Mouse (Mus musculus) heart, postnatal 0 days (tissue): Measurements from ENCODE around the gene Morn3.

ENCODE experiments used
- CTCF ChIP-seq: IDR thresholded peaks from 2 replicates; pipeline ENCODE4 v1.5.1; 2016; ENCODE audit warnings: antibody characterized with exemption, control low read depth, low read depth
- EP300 ChIP-seq: IDR thresholded peaks from 2 replicates; pipeline ENCODE4 v1.6.1; 2016; ENCODE audit warnings: antibody characterized with exemption, low read depth

- TF ChIP-seq EP300 (no peak), CTCF (no peak)
Measured at GRCm38 (mm10) chr5:123075576-123076418, 29.0 kb upstream of the Morn3 start.
